Mouse (Mus musculus): ENCODE measurements at regions not wholly inside any gene's neighbourhood (a gene's known extent, or its start where the extent isn't known, plus 50 kb on each side); places are given as distances from the start of the nearest gene placed in this dataset.

DNA sequence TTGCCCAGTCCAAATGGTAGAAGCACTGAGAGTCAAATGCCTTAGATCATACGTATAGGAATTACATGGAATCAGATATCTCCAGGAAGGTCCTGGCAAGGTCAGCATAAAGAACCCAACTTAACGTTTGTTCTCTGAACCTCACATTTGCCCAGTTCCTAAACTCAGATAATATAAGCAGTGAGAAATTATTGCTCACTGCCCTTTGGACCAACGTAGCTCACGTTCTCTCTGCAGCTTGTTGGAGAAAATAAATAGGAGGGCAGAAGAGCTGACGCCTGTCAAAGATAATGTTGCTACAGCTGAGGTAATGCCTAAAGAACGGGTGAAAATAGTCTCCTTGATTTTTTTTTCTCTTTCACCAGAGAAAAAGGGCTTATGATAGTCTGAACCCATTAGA is 595.1 kb upstream of the Cdh5 start:
- TF ChIP-seq CTCF (IDR thresholded peaks at IDR 0.05; ENCODE audit: borderline replicate concordance, control insufficient read depth, extremely low read depth, insufficient read depth, low read length, poor library complexity) (no peak), POLR2A (IDR thresholded peaks at IDR 0.05; ENCODE audit: control insufficient read depth, extremely low read depth, insufficient read depth, low read length, poor library complexity) (no peak)

All from thymus, adult 2 months (tissue).